Mouse (Mus musculus) thymus, adult 2 months (tissue): ENCODE measurements around the gene Gab1. TPM values are rescaled to one million over a fixed set of nuclear protein-coding genes. Genes with fewer than 3 reads are reported as not detected.

Experiments used
- DNase-seq: peaks from one replicate; pipeline ENCODE4 v3.0.0; 2021
- H3K27ac ChIP-seq: fragments of 200-500 bp; 2 replicates; pipeline ENCODE4 v1.5.1; 2012; ENCODE audit warnings: low read length, control low read depth; ENCODE audit not compliant: control insufficient read depth, insufficient read depth
- H3K27me3 ChIP-seq: fragments of 200-500 bp; 2 replicates; pipeline ENCODE4 v1.6.1; 2012; ENCODE audit warnings: mild to moderate bottlenecking, low read length, moderate library complexity, mixed read lengths; ENCODE audit not compliant: control insufficient read depth, insufficient read depth
- H3K36me3 ChIP-seq: fragments of 200-500 bp; 2 replicates; pipeline ENCODE4 v1.6.1; 2012; ENCODE audit warnings: mild to moderate bottlenecking, low read length, moderate library complexity; ENCODE audit not compliant: control insufficient read depth, insufficient read depth
- H3K4me1 ChIP-seq: fragments of 200-500 bp; replicated peaks from 2 replicates; pipeline ENCODE4 v1.6.1; 2012; ENCODE audit warnings: low read length; ENCODE audit not compliant: control insufficient read depth, insufficient read depth
- H3K4me3 ChIP-seq: fragments of 200-500 bp; 2 replicates; pipeline ENCODE4 v1.5.1; 2012; ENCODE audit warnings: mild to moderate bottlenecking, low read length, control low read depth, moderate library complexity; ENCODE audit not compliant: control insufficient read depth, insufficient read depth
- CTCF ChIP-seq: fragments of 200-500 bp; IDR thresholded peaks from 2 replicates; pipeline ENCODE4 v1.5.1; 2012; ENCODE audit warnings: mild to moderate bottlenecking, control low read depth, low read length, moderate library complexity, borderline replicate concordance; ENCODE audit not compliant: control insufficient read depth, poor library complexity, insufficient read depth; ENCODE audit errors: extremely low read depth
- POLR2A ChIP-seq: fragments of 200-500 bp; IDR thresholded peaks from 2 replicates; pipeline ENCODE4 v1.6.1; 2012; ENCODE audit warnings: mild to moderate bottlenecking, low read length, control low read depth, moderate library complexity; ENCODE audit not compliant: control insufficient read depth, poor library complexity, insufficient read depth; ENCODE audit errors: extremely low read depth
- WGBS: fragments of 180-500 bp; shearing (Covaris S2); methylation state at CpG from one replicate; pipeline ENCODE4 v1.1.7; 2018; 5-methylcytosine and 5-hydroxymethylcytosine counted together
- polyA plus RNA-seq: library from polyadenylated mRNA; depleted of rRNA; stranded (reverse); fragments of >200 nt; gene quantifications from 2 replicates; pipeline ENCODE4 v1.2.3, GENCODE M21; 2012

Gab1 gene
- polyA plus RNA-seq, 1 experiment: 8.9 TPM

- H3K27ac ChIP-seq: no peak overlapping the region
- no peak for DNase-seq
Observed at GRCm38 (mm10) chr8:80916463-80917235, 36.3 kb upstream of the Gab1 start.

GRCm38 (mm10) chr8:80913016-80913748 is 32.9 kb upstream of the Gab1 start:
- WGBS: 95% methylated on average over 1 of the region's 1 CpGs
- H3K4me3 ChIP-seq: no peak overlapping the region
- peaks cover 6% of the 10 kb centered on the region for H3K4me1 ChIP-seq
- H3K36me3 ChIP-seq: no peaks in the 10 kb centered on the region
- DNase-seq: no peak
- TF ChIP-seq CTCF (no peak), POLR2A (no peak)
- no peak overlapping the region for H3K27ac ChIP-seq
- no peaks in the 10 kb centered on the region for H3K27me3 ChIP-seq

More at GRCm38 (mm10) chr8:80916463-80917235, 36.3 kb upstream of the Gab1 start:
- Histone ChIP-seq H3K4me1 (peaks cover 6% of the 10 kb centered on the region), H3K27me3 (no peaks in the 10 kb centered on the region), H3K36me3 (no peaks in the 10 kb centered on the region), H3K4me3 (no peak overlapping the region)
- WGBS: 55% methylated on average over 11 of the region's 11 CpGs
- no peak for TF ChIP-seq CTCF
- no peak for TF ChIP-seq POLR2A

GRCm38 (mm10) chr8:80911400-80911799 is 31.1 kb upstream of the Gab1 start:
- Histone ChIP-seq H3K4me1 (peaks cover under 1% of the 10 kb centered on the region), H3K36me3 (no peaks in the 10 kb centered on the region), H3K27me3 (no peaks in the 10 kb centered on the region), H3K4me3 (no peak overlapping the region), H3K27ac (no peak overlapping the region)
- DNase-seq: no peak
- no peak for TF ChIP-seq POLR2A
- TF ChIP-seq CTCF: no peak
- 95% methylated on average over 5 of the region's 5 CpGs for WGBS

GRCm38 (mm10) chr8:80908262-80908907 is 28.1 kb upstream of the Gab1 start:
- Histone ChIP-seq H3K27me3 (no peaks in the 10 kb centered on the region), H3K36me3 (no peaks in the 10 kb centered on the region), H3K27ac (no peak overlapping the region), H3K4me3 (no peak overlapping the region), H3K4me1 (no peaks in the 10 kb centered on the region)
- TF ChIP-seq POLR2A (no peak), CTCF (no peak)
- WGBS: 87% methylated on average over 6 of the region's 6 CpGs
- DNase-seq: no peak

GRCm38 (mm10) chr8:80902354-80902753 is 22.0 kb upstream of the Gab1 start:
- no peak overlapping the region for H3K4me3 ChIP-seq
- H3K27me3 ChIP-seq: no peaks in the 10 kb centered on the region
- 92% methylated on average over 9 of the region's 9 CpGs for WGBS
- no peak overlapping the region for H3K27ac ChIP-seq
- no peaks in the 10 kb centered on the region for H3K4me1 ChIP-seq
- DNase-seq: no peak
- TF ChIP-seq POLR2A (no peak), CTCF (no peak)
- H3K36me3 ChIP-seq: no peaks in the 10 kb centered on the region

- Histone ChIP-seq H3K36me3 (no peaks in the 10 kb centered on the region), H3K4me1 (no peaks in the 10 kb centered on the region), H3K4me3 (no peak overlapping the region), H3K27ac (no peak overlapping the region), H3K27me3 (no peaks in the 10 kb centered on the region)
- no peak for DNase-seq
- no peak for TF ChIP-seq POLR2A
- TF ChIP-seq CTCF: no peak
Observed at GRCm38 (mm10) chr8:80899364-80899763, 19.0 kb upstream of the Gab1 start.
